Mouse (Mus musculus): ENCODE measurements around the gene Ccdc9.

GRCm38 (mm10) chr7:16284904-16285303 is 1.7 kb downstream of the Ccdc9 start:
- TF ChIP-seq MXI1 (IDR thresholded peaks at IDR 0.05; ENCODE audit: low read depth, low read length) (no peak), EP300 (IDR thresholded peaks at IDR 0.05; ENCODE audit: low read length) (no peak), ZMIZ1 (IDR thresholded peaks at IDR 0.05; ENCODE audit: low read depth, low read length) (no peak), ZNF384 (IDR thresholded peaks at IDR 0.05; ENCODE audit: low read depth, low read length) (no peak), POLR2A (IDR thresholded peaks at IDR 0.05; ENCODE audit: low read depth, low read length) (no peak), CTCF (conservative IDR thresholded peaks at IDR 0.05 in 1 of 2, IDR thresholded peaks at IDR 0.05 in 1 of 2; ENCODE audit: low read depth in 2 of 2, low read length in 2 of 2) (no peak), USF1 (IDR thresholded peaks at IDR 0.05; ENCODE audit: low read depth, low read length) (no peak), RAD21 (IDR thresholded peaks at IDR 0.05; ENCODE audit: low read depth, low read length) (no peak), BHLHE40 (IDR thresholded peaks at IDR 0.05; ENCODE audit: low read depth, low read length) (no peak), MAX (IDR thresholded peaks at IDR 0.05; ENCODE audit: low read length) (no peak), TCF12 (IDR thresholded peaks at IDR 0.05; ENCODE audit: low read depth, low read length) (no peak), SIN3A (IDR thresholded peaks at IDR 0.05; ENCODE audit: low read length) (no peak), NRF1 (IDR thresholded peaks at IDR 0.05; ENCODE audit: low read depth, low read length) (no peak), CHD2 (IDR thresholded peaks at IDR 0.05; ENCODE audit: low read length) (no peak)
